Mouse (Mus musculus): Measurements from ENCODE around the gene Lgals2.

The Lgals2 gene

GRCm38 (mm10) chr15:78810146-78810545 is 45.2 kb downstream of the Lgals2 start:
- no peak for DNase-seq

GRCm38 (mm10) chr15:78809739-78810138 is 45.6 kb downstream of the Lgals2 start:
- no peak for DNase-seq

- DNase-seq = no peak
Observed at GRCm38 (mm10) chr15:78808980-78809379, 46.3 kb downstream of the Lgals2 start.

- DNase-seq = no peak
Observed at GRCm38 (mm10) chr15:78807141-78807540, 48.2 kb downstream of the Lgals2 start.

- no peak for DNase-seq
Observed at GRCm38 (mm10) chr15:78806614-78807013, 48.7 kb downstream of the Lgals2 start.

GRCm38 (mm10) chr15:78805351-78805750 is 50.0 kb downstream of the Lgals2 start:
- DNase-seq = no peak

GRCm38 (mm10) chr15:78804326-78804725 is 51.0 kb downstream of the Lgals2 start:
- no peak for DNase-seq

- no peak for DNase-seq
Observed at GRCm38 (mm10) chr15:78803499-78803900, 51.8 kb downstream of the Lgals2 start.

GRCm38 (mm10) chr15:78802776-78803391 is 52.4 kb downstream of the Lgals2 start, which contains the start of gene Card10:
TSS of gene Card10 (minus strand) at chr15:78803042.
- no peak for DNase-seq

- DNase-seq = no peak
Observed at GRCm38 (mm10) chr15:78801971-78802741, 53.2 kb downstream of the Lgals2 start.

GRCm38 (mm10) chr15:78801571-78801970 is 53.8 kb downstream of the Lgals2 start:
- DNase-seq = no peak

Measured in cerebellum, adult 11-12 months (tissue).